Mouse (Mus musculus): ENCODE measurements at regions not wholly inside any gene's neighbourhood (a gene's known extent, or its start where the extent isn't known, plus 50 kb on each side); places are given as distances from the start of the nearest gene placed in this dataset.

DNA sequence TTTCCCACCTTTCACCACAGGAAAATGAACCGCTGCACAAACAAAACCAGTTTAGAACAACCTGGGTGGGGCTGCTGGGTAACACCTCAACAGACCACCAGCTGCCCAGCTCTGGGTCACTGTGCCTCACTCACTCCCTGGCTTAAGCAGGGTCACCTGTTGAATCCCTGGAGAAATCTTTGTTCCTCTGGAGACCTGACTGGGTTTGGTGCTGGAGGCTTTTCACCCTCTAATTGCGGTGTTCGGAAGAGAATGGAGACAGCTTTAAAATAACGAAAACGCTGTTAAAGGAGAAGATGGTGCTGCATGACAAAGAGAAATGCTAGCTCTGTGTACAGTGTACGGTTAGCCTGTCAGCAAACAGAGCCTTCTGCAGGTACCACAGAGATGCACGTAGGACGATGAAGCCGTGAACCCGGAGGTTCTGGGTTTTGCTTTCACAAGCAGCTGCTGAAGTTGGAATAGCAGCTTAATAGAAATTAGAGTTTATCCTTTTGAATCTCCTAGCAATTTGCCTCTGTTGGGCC lies 218.6 kb upstream of the Sp4 start:
- Histone ChIP-seq H3K9me3 (no peaks in the 10 kb centered on the region), H3K9ac (no peak overlapping the region), H3K4me1 (no peaks in the 10 kb centered on the region), H3K27me3 (no peaks in the 10 kb centered on the region), H3K36me3 (no peaks in the 10 kb centered on the region), H3K27ac (no peak overlapping the region), H3K4me3 (no peak overlapping the region), H3K4me2 (replicated peaks) (no peak overlapping the region)
- no peak for ATAC-seq (ENCODE audit: low FRiP score, low read depth)
- WGBS = 44% methylated on average over 10 of the region's 10 CpGs

- peaks cover 31% of the 10 kb centered on the region for H3K4me1 ChIP-seq
- H3K4me2 ChIP-seq (replicated peaks) = no peak overlapping the region
- WGBS = 8% methylated on average over 4 of the region's 4 CpGs
- no peak overlapping the region for H3K9ac ChIP-seq
- H3K27me3 ChIP-seq = peaks cover 2% of the 10 kb centered on the region; the same call in 1 of the 2 replicates
- H3K4me3 ChIP-seq = no peak overlapping the region
- ATAC-seq (ENCODE audit: low FRiP score, low read depth) = no peak
- no peaks in the 10 kb centered on the region for H3K36me3 ChIP-seq
- H3K27ac ChIP-seq = no peak overlapping the region
- no peaks in the 10 kb centered on the region for H3K9me3 ChIP-seq
These were observed 209.7 kb upstream of the Sp4 start for GRCm38 (mm10) chr12:118510989-118511388.

DNA sequence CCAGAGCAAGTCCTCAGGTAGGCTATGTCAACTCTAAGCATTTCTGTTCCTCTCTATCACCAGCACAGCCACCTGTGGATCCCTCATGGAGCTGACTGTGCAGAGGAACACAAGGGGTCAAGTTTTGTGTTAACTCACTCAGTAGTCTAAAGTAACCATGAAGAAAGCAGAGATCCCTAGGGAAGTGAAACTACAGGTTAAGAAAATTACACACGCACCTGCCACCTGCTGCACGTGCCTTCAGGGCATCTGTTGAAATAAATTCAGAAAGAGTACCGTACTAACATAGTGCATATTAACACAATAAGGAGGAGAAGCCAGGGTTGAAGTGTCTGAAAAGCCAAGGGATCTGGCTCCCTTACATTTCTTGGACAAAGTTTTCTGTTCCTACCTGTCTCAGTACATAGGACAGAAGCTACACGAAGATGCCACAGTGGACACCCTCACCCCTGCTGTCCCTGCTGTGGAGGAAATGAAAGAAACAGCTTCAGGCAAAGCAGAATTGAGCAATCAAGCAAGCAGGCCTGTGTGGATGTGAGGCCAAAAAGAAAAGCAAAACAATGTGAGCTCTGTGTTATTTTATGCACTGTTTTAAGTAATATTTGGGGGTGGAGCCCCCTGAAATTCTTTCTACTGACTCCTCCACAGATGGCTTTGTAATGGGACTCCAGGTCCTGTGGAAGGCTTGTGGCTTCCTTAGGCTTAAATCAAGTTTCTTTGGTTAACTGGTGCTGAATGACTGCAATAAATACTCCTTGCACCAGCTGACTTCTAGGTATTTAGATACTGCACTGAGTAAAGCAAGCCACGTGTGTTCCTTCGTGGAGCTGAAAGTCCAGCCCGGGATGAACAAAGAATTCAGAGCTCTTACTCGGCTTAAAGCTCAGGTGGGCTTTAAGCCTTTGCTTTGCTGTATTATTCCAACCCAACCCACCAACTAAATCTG lies 208.0 kb upstream of the Sp4 start:
- Histone ChIP-seq H3K4me2 (replicated peaks) (no peak overlapping the region), H3K36me3 (no peaks in the 10 kb centered on the region), H3K4me3 (no peak overlapping the region), H3K27me3 (peaks cover 2% of the 10 kb centered on the region; the same call in 1 of the 2 replicates), H3K27ac (no peak overlapping the region; the same call in 1 of the 2 replicates), H3K4me1 (peaks cover 31% of the 10 kb centered on the region), H3K9me3 (no peaks in the 10 kb centered on the region), H3K9ac (no peak overlapping the region)
- ATAC-seq (ENCODE audit: low FRiP score, low read depth) = peak; percentile 60; the same call in 1 of the 2 replicates
- WGBS = 38% methylated on average over 8 of the region's 8 CpGs

DNA sequence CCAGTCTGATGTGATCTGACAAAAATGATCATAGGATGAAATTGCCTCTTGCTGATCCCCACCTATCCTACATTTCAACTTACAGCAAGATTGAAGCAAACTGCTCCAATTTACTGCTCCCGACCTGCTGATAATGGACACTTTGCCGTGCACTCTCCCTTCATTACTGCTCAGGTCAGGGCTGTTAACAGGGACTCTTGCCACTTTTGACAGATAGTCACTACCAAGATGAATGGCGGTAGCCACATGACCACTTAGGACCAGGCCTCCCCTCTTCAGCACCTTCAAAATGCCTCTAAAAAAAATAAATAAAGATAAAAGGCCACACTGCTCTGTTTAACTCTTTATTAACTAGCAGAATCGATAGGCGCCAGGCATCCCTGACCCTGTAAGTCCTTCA lies 199.2 kb upstream of the Sp4 start:
- Histone ChIP-seq H3K36me3 (no peaks in the 10 kb centered on the region), H3K4me3 (no peak overlapping the region), H3K9ac (no peak overlapping the region), H3K4me1 (no peaks in the 10 kb centered on the region), H3K27ac (no peak overlapping the region), H3K4me2 (replicated peaks) (no peak overlapping the region), H3K27me3 (no peaks in the 10 kb centered on the region), H3K9me3 (no peaks in the 10 kb centered on the region)
- ATAC-seq (ENCODE audit: low FRiP score, low read depth) = no peak
- 19% methylated on average over 5 of the region's 5 CpGs for WGBS

- Histone ChIP-seq H3K27me3 (no peaks in the 10 kb centered on the region), H3K9ac (no peak overlapping the region), H3K4me2 (replicated peaks) (no peak overlapping the region), H3K27ac (no peak overlapping the region), H3K36me3 (no peaks in the 10 kb centered on the region), H3K4me1 (no peaks in the 10 kb centered on the region), H3K9me3 (no peaks in the 10 kb centered on the region), H3K4me3 (no peak overlapping the region)
- WGBS = 76% methylated on average over 5 of the region's 5 CpGs
- no peak for ATAC-seq (ENCODE audit: low FRiP score, low read depth)
These were observed 186.8 kb upstream of the Sp4 start for GRCm38 (mm10) chr12:118488038-118488437.

GRCm38 (mm10) chr12:118486434-118486833 lies 185.2 kb upstream of the Sp4 start:
- H3K36me3 ChIP-seq = no peaks in the 10 kb centered on the region
- 88% methylated on average over 6 of the region's 6 CpGs for WGBS
- no peaks in the 10 kb centered on the region for H3K9me3 ChIP-seq
- no peak overlapping the region for H3K4me2 ChIP-seq (replicated peaks)
- H3K27ac ChIP-seq = no peak overlapping the region
- H3K27me3 ChIP-seq = no peaks in the 10 kb centered on the region
- H3K4me3 ChIP-seq = no peak overlapping the region
- no peak for ATAC-seq (ENCODE audit: low FRiP score, low read depth)
- H3K9ac ChIP-seq = no peak overlapping the region
- H3K4me1 ChIP-seq = no peaks in the 10 kb centered on the region

- Histone ChIP-seq H3K4me1 (no peaks in the 10 kb centered on the region), H3K27ac (no peak overlapping the region), H3K9me3 (no peaks in the 10 kb centered on the region), H3K4me2 (replicated peaks) (no peak overlapping the region), H3K4me3 (no peak overlapping the region), H3K27me3 (no peaks in the 10 kb centered on the region), H3K9ac (no peak overlapping the region), H3K36me3 (no peaks in the 10 kb centered on the region)
- 73% methylated on average over 2 of the region's 2 CpGs for WGBS
- ATAC-seq (ENCODE audit: low FRiP score, low read depth) = no peak
These were observed 180.1 kb upstream of the Sp4 start for GRCm38 (mm10) chr12:118481347-118481746.

GRCm38 (mm10) chr12:118474732-118475131 lies 173.5 kb upstream of the Sp4 start:
- Histone ChIP-seq H3K4me3 (no peak overlapping the region), H3K9me3 (no peaks in the 10 kb centered on the region), H3K4me1 (no peaks in the 10 kb centered on the region), H3K4me2 (replicated peaks) (no peak overlapping the region), H3K36me3 (no peaks in the 10 kb centered on the region), H3K27ac (no peak overlapping the region), H3K27me3 (no peaks in the 10 kb centered on the region), H3K9ac (no peak overlapping the region)
- ATAC-seq (ENCODE audit: low FRiP score, low read depth) = no peak
- WGBS = 80% methylated on average over 3 of the region's 3 CpGs

GRCm38 (mm10) chr12:118466837-118467236 lies 165.6 kb upstream of the Sp4 start:
- Histone ChIP-seq H3K4me1 (no peaks in the 10 kb centered on the region), H3K27ac (no peak overlapping the region), H3K27me3 (no peaks in the 10 kb centered on the region), H3K4me2 (replicated peaks) (no peak overlapping the region), H3K4me3 (no peak overlapping the region), H3K9me3 (no peaks in the 10 kb centered on the region; the same call in 1 of the 2 replicates), H3K9ac (no peak overlapping the region), H3K36me3 (no peaks in the 10 kb centered on the region)
- no peak for ATAC-seq (ENCODE audit: low FRiP score, low read depth)
- 80% methylated on average over 3 of the region's 3 CpGs for WGBS

GRCm38 (mm10) chr12:118457493-118458408 lies 156.5 kb upstream of the Sp4 start:
- Histone ChIP-seq H3K27ac (no peak overlapping the region), H3K4me1 (no peaks in the 10 kb centered on the region), H3K27me3 (peaks cover 27% of the 10 kb centered on the region), H3K4me3 (peak overlapping the region; percentile 25; the same call in 1 of the 2 replicates), H3K36me3 (no peaks in the 10 kb centered on the region), H3K9ac (no peak overlapping the region), H3K4me2 (replicated peaks) (peak overlapping the region; percentile 57), H3K9me3 (no peaks in the 10 kb centered on the region)
- ATAC-seq (ENCODE audit: low FRiP score, low read depth) = peak; percentile 85
- 11% methylated on average over 36 of the region's 36 CpGs for WGBS

- Histone ChIP-seq H3K4me3 (no peak overlapping the region), H3K27me3 (peaks cover 27% of the 10 kb centered on the region), H3K4me2 (replicated peaks) (no peak overlapping the region), H3K4me1 (no peaks in the 10 kb centered on the region), H3K9me3 (no peaks in the 10 kb centered on the region), H3K9ac (no peak overlapping the region), H3K36me3 (no peaks in the 10 kb centered on the region), H3K27ac (no peak overlapping the region)
- no peak for ATAC-seq (ENCODE audit: low FRiP score, low read depth)
- 35% methylated on average over 1 of the region's 1 CpGs for WGBS
These were observed 154.4 kb upstream of the Sp4 start for GRCm38 (mm10) chr12:118455609-118456008.

DNA sequence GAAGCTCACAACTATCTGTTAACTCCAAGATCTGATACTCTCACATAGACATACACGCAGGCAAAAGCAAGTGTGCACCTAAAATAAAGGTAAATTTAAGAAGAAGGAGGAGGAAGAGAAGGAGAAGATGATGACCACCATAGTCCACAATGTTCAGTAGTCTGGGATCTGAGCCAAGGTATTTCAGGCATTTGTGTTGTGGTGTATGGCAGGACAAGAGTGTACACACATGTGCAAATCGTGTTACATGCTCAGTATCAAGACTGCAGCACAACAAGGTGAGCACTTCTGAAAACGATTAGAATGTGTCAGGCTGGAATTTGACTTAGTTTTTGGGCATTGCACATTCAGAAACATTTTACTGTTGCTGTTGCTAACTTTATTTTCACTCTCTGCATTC lies 138.4 kb upstream of the Sp4 start:
- H3K36me3 ChIP-seq = no peaks in the 10 kb centered on the region
- H3K9me3 ChIP-seq = no peaks in the 10 kb centered on the region
- H3K27ac ChIP-seq = no peak overlapping the region
- no peak overlapping the region for H3K9ac ChIP-seq
- H3K4me3 ChIP-seq = no peak overlapping the region
- H3K4me1 ChIP-seq = no peaks in the 10 kb centered on the region
- 72% methylated on average over 3 of the region's 3 CpGs for WGBS
- H3K4me2 ChIP-seq (replicated peaks) = no peak overlapping the region
- no peaks in the 10 kb centered on the region for H3K27me3 ChIP-seq
- no peak for ATAC-seq (ENCODE audit: low FRiP score, low read depth)
